Mouse (Mus musculus) A20 (cell line): Measurements from ENCODE around the gene Evi5l.
A peak's percentile ranks its signal among the peaks of the same experiment; 100 is the strongest.

Source experiments
- DNase-seq: peaks from one replicate; pipeline ENCODE4 v3.0.0-alpha.2; 2011; ENCODE audit warnings: low read depth, low spot score

Gene Evi5l

DNA sequence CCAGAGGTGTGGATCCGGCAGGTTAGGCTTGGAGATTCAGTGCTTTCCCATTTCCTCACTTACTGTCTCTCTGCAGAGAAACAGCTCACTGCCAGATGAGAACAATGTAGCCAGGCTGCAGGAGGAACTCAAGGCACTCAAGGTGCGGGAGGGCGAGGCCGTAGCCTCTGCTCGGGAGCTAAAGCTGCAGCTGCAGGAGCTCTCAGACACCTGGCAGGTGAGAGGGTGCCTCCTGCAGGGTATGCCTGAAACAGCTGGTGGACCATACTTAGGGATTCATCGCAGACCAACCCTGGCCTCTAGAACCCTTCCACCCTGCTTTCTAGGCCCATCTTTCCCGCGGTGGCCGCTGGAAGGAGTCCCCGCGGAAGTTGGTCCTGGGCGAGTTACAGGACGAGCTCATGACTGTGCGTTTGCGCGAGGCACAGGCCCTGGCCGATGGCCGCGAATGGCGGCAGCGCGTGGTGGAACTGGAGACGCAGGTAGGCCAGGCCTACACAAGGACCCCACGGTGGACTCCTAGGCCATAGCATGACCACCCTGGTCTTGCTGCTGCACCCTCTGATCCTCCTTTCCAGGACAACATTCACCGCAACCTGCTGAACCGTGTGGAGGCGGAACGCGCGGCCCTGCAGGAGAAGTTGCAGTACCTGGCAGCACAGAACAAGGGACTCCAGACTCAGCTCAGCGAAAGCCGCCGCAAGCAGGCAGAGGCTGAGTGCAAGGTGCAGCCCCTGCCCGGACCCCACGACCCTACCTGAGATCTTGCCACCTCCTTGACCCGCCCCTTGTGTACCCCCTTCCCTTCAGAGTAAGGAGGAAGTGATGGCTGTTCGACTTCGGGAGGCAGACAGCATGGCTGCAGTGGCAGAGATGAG lies 39.1 kb downstream of the Evi5l start:
- no peak for DNase-seq

GRCm38 (mm10) chr8:4206182-4207015 lies 40.0 kb downstream of the Evi5l start:
- DNase-seq = no peak

DNA sequence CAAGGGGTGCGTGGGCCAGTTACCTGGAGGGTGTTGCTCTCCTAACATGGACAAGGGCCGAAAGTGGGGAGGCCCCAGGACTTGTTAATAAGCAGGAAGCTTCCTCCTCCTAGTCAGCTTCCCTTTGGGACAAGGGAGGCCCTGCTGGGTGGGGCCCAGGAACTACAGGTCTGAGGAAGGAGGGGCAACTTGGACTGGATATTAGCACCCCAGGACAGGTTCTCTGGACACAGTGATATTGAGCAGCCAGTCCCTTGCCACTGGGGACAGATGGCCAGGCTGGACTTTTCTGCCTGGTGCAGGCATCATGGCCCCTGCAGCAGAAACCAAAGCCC lies 40.6 kb downstream of the Evi5l start:
- DNase-seq = no peak

GRCm38 (mm10) chr8:4211097-4211496 lies 44.7 kb downstream of the Evi5l start:
- peak; percentile 16 for DNase-seq

GRCm38 (mm10) chr8:4212809-4213209 lies 46.4 kb downstream of the Evi5l start:
- DNase-seq = peak; percentile 31

- peak; percentile 82 for DNase-seq
Observed at GRCm38 (mm10) chr8:4213210-4214005, 47.0 kb downstream of the Evi5l start.

GRCm38 (mm10) chr8:4214006-4214980 lies 47.9 kb downstream of the Evi5l start:
- peak; percentile 83 for DNase-seq

DNA sequence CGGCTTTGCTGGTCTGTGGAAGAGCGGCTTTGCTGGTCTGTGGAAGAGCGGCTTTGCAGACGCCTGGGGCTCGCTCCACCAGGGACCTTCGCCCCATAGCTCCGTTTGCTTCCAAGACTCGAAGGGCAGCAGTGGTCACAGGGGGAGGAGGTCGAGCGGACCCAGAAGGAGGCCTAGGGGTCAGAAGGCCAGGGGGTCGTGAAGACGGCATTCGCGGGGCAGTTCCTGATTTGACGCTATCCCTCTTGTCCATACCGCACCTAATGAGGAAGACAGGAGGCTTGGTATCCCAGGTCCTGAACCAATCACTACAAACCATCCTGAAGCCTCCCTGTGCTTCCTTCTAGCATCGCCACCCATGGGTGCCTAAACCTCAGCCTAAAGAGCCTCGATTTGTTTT lies 49.9 kb downstream of the Evi5l start:
- DNase-seq = no peak

GRCm38 (mm10) chr8:4216791-4217621 lies 50.6 kb downstream of the Evi5l start, which contains the start of gene Prr36:
TSS of gene Prr36 (minus strand) at chr8:4217459.
- no peak for DNase-seq

DNA sequence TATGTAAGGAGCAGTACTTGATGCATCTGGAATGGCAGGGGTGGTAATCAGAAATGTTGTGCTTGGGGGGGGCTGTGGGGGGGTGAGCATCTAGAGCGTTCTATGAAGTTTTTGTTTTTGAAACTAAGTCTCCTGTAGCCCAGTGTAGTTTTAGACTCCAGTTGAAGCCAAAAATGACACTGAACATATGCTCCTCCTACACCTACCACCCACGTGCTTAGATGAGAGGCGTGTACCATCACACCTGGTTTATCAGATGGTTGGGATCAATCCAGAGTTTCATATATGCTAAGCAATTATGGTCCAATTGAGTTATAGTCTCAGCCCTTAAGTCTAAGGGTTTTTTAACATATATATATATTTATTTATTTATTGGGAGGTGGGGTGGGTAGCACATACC lies 53.2 kb downstream of the Evi5l start:
- DNase-seq = no peak

- DNase-seq = no peak
Observed at GRCm38 (mm10) chr8:4222059-4222458, 55.7 kb downstream of the Evi5l start.

DNA sequence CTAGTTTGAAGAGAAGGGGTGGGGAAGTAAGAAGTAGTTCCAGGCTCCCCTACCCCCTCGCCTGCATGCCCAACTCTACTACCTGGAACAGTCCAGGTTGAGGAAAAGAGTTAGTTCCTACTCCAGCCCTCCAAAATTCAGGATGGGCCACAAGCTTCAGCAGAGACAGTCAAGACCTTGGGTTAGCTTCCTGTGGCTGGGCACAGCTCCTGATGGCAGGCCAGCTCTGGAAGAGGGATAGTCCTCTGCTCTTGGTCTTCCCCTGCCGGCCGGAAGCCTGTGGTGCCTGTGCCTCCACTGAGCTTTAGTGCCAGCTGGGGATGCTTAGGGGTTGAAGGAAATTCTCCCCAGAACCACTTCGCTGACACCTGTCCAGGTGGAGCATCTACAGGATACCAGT lies 60.0 kb downstream of the Evi5l start:
- DNase-seq = no peak

DNA sequence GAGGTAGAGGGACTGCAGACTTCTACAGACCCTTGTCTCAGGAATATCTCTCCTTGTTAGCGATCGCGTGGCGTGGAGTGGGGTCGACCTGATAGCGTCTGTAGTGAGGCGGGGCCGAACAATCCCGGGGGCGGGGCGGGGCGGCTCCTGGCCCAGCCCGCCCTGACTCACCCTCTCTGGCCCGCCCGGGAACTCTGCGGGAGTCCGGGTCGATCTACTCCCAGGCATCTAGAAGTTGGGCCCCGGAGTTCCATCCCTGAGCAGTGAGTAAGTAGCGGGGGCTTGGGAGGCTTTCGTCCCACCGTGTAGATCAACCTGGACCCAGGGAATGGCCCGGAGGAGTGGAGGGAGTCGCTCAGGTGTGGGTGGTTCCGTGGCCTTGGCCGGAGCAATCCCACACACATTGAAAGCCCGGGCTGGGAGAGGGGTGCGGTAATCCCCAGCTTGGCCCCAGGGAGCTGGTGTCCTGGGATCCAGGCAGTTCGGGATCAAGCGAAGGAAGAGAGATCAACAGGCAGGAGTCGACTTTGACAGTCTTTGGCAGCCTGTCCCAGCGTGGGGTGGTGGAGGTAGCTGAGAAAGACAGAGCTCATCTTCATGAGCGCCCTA lies 60.5 kb downstream of the Evi5l start, which contains the start of gene Lrrc8e:
Gene Lrrc8e, plus strand, starts transcription at position 89 of the 609 bp plus-strand sequence.
- no peak for DNase-seq

- DNase-seq = no peak
Observed at GRCm38 (mm10) chr8:4227919-4228318, 61.6 kb downstream of the Evi5l start.

- no peak for DNase-seq
Observed at GRCm38 (mm10) chr8:4229784-4230183, 63.4 kb downstream of the Evi5l start.

GRCm38 (mm10) chr8:4230612-4231351 lies 64.4 kb downstream of the Evi5l start:
- DNase-seq = no peak

- DNase-seq = peak; percentile 78
Observed at GRCm38 (mm10) chr8:4237814-4238433, 71.6 kb downstream of the Evi5l start.
